Mouse (Mus musculus): Measurements from ENCODE around the gene Capn10. TPM values are rescaled to one million over a fixed set of nuclear protein-coding genes. Genes with fewer than 3 reads are reported as not detected.

The Capn10 gene
- polyA plus RNA-seq, 1 experiment from 2014 or later: 39.6 TPM

DNA sequence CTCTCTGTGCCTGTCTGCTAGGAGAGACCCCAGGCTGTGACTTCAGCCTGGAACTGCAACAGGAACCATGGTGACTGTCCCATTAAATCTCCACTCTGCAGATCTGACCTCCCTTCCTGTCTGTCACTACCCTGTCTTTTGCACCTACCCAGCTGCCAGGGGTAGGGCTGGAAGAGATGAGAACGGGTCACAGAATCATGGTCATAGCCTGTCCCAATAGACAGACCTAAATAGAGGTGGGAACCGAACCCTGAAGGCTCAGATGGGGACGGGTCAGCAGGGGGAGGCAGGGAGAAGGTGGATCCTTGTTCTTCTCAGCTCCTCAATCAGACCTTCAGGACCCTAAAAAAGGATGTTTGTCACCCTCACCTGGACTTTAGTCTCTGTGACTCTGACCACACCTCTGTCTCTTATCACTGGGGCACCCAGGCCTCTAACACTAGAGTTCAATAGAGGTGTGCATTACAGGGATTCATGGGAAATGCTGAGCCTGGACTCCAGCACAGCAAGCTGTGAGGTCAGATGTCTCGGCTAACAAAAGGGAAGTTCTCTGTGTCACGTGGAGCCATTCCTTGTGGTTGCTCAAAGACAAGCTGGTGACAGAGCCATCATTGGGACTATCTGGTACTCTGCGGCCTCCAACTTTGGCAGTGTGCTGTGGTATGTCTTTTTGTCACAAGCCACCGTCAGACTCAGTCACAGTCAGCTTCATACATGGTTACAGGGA is 13.5 kb upstream of the Capn10 start:
- no peak overlapping the region for H3K27ac ChIP-seq
- H3K4me3 ChIP-seq (replicated peaks): no peak overlapping the region
- H3K36me3 ChIP-seq: peaks cover 57% of the 10 kb centered on the region
- WGBS: 89% methylated on average over 7 of the region's 7 CpGs
- ATAC-seq (ENCODE audit: insufficient number of reproducible peaks, insufficient read depth, low FRiP score, low TSS enrichment, low read depth): no peak
- no peaks in the 10 kb centered on the region for H3K9me3 ChIP-seq
- no peak overlapping the region for H3K4me2 ChIP-seq
- no peaks in the 10 kb centered on the region for H3K4me1 ChIP-seq (replicated peaks)
- no peaks in the 10 kb centered on the region for H3K27me3 ChIP-seq
- H3K9ac ChIP-seq (replicated peaks): no peak overlapping the region

- ATAC-seq (ENCODE audit: insufficient number of reproducible peaks, insufficient read depth, low FRiP score, low TSS enrichment, low read depth): no peak
- no peaks in the 10 kb centered on the region for H3K9me3 ChIP-seq
- 89% methylated on average over 4 of the region's 4 CpGs for WGBS
Observed at GRCm38 (mm10) chr1:92921496-92921895, 12.7 kb upstream of the Capn10 start.

DNA sequence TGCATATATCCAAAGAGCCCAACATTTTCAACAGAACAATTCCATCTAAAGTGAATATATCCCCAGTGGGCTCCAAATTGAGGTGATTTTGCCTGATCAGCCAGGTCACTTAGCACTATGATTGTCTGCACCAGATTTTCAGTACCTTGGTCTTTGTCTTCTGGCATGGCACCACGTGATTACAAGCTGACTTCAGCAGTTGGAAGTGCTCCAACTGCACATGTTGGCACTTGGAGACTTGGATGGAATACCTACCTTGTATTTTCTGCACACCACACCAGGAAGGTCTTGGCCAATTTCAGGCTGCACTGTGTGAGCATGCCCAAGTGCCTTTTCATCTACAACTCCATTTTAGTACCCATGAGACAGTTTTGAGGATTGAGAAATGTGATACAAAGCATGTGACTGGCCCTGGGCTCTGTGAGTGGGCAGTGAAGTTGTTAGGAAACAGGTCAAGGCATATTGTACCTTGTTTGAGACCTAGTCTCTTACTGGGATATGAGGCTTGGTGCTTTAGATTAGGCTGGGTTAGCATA is 3.9 kb upstream of the Capn10 start:
- Histone ChIP-seq H3K36me3 (no peaks in the 10 kb centered on the region), H3K9me3 (peaks cover 6% of the 10 kb centered on the region; the same call in 1 of the 2 replicates), H3K27ac (no peak overlapping the region), H3K4me2 (no peak overlapping the region), H3K27me3 (no peaks in the 10 kb centered on the region), H3K4me3 (replicated peaks) (no peak overlapping the region), H3K9ac (replicated peaks) (no peak overlapping the region), H3K4me1 (replicated peaks) (peaks cover 9% of the 10 kb centered on the region)
- no peak for ATAC-seq (ENCODE audit: insufficient number of reproducible peaks, insufficient read depth, low FRiP score, low TSS enrichment, low read depth)
- 31% methylated on average over 1 of the region's 1 CpGs for WGBS

More at GRCm38 (mm10) chr1:92921496-92921895, 12.7 kb upstream of the Capn10 start:
- peaks cover 48% of the 10 kb centered on the region for H3K36me3 ChIP-seq
- no peak overlapping the region for H3K9ac ChIP-seq (replicated peaks)
- H3K4me2 ChIP-seq: no peak overlapping the region
- H3K4me1 ChIP-seq (replicated peaks): no peaks in the 10 kb centered on the region
- no peak overlapping the region for H3K27ac ChIP-seq
- no peaks in the 10 kb centered on the region for H3K27me3 ChIP-seq
- H3K4me3 ChIP-seq (replicated peaks): no peak overlapping the region

GRCm38 (mm10) chr1:92933611-92934010 is 565 bp upstream of the Capn10 start:
- peak overlapping the region; percentile 95 for H3K27ac ChIP-seq
- WGBS: 71% methylated on average over 4 of the region's 4 CpGs
- peak overlapping the region; percentile 82 for H3K4me2 ChIP-seq
- H3K9ac ChIP-seq (replicated peaks): peak overlapping the region; percentile 71
- H3K27me3 ChIP-seq: no peaks in the 10 kb centered on the region
- H3K4me3 ChIP-seq (replicated peaks): peak overlapping the region; percentile 78
- peaks cover 20% of the 10 kb centered on the region for H3K4me1 ChIP-seq (replicated peaks)
- H3K36me3 ChIP-seq: peaks cover 11% of the 10 kb centered on the region
- no peak for ATAC-seq (ENCODE audit: insufficient number of reproducible peaks, insufficient read depth, low FRiP score, low TSS enrichment, low read depth)
- H3K9me3 ChIP-seq: peaks cover 6% of the 10 kb centered on the region; the same call in 1 of the 2 replicates

GRCm38 (mm10) chr1:92935054-92935962 is 1.1 kb downstream of the Capn10 start:
- no peak for ATAC-seq (ENCODE audit: insufficient number of reproducible peaks, insufficient read depth, low FRiP score, low TSS enrichment, low read depth)
- no peaks in the 10 kb centered on the region for H3K27me3 ChIP-seq
- H3K4me1 ChIP-seq (replicated peaks): peaks cover 20% of the 10 kb centered on the region
- peak overlapping the region; percentile 78 for H3K4me3 ChIP-seq (replicated peaks)
- 22% methylated on average over 10 of the region's 10 CpGs for WGBS
- peak overlapping the region; percentile 71 for H3K9ac ChIP-seq (replicated peaks)
- H3K9me3 ChIP-seq: peaks cover 6% of the 10 kb centered on the region; the same call in 1 of the 2 replicates
- H3K27ac ChIP-seq: peak overlapping the region; percentile 95
- H3K4me2 ChIP-seq: peak overlapping the region; percentile 82
- peaks cover 28% of the 10 kb centered on the region for H3K36me3 ChIP-seq

GRCm38 (mm10) chr1:92935977-92936376 is 1.8 kb downstream of the Capn10 start:
- H3K36me3 ChIP-seq: peaks cover 33% of the 10 kb centered on the region
- peak overlapping the region; percentile 82 for H3K4me2 ChIP-seq
- no peaks in the 10 kb centered on the region for H3K27me3 ChIP-seq
- no peak for ATAC-seq (ENCODE audit: insufficient number of reproducible peaks, insufficient read depth, low FRiP score, low TSS enrichment, low read depth)
- H3K9me3 ChIP-seq: peaks cover 6% of the 10 kb centered on the region; the same call in 1 of the 2 replicates
- no peak overlapping the region for H3K9ac ChIP-seq (replicated peaks)
- H3K27ac ChIP-seq: no peak overlapping the region
- WGBS: 76% methylated on average over 2 of the region's 2 CpGs
- H3K4me3 ChIP-seq (replicated peaks): peak overlapping the region; percentile 78; the same call in 1 of the 2 replicates
- peaks cover 20% of the 10 kb centered on the region for H3K4me1 ChIP-seq (replicated peaks)

- no peak for ATAC-seq (ENCODE audit: insufficient number of reproducible peaks, insufficient read depth, low FRiP score, low TSS enrichment, low read depth)
- WGBS: 89% methylated on average over 3 of the region's 3 CpGs
Observed at GRCm38 (mm10) chr1:92936467-92936866, 2.3 kb downstream of the Capn10 start.

GRCm38 (mm10) chr1:92937797-92938196 is 3.6 kb downstream of the Capn10 start:
- Histone ChIP-seq H3K9ac (replicated peaks) (no peak overlapping the region), H3K36me3 (peaks cover 49% of the 10 kb centered on the region), H3K4me3 (replicated peaks) (no peak overlapping the region), H3K27ac (no peak overlapping the region), H3K27me3 (no peaks in the 10 kb centered on the region), H3K4me2 (no peak overlapping the region), H3K4me1 (replicated peaks) (peaks cover 20% of the 10 kb centered on the region), H3K9me3 (peaks cover 4% of the 10 kb centered on the region; the same call in 1 of the 2 replicates)
- ATAC-seq (ENCODE audit: insufficient number of reproducible peaks, insufficient read depth, low FRiP score, low TSS enrichment, low read depth): no peak
- 84% methylated on average over 3 of the region's 3 CpGs for WGBS

More at GRCm38 (mm10) chr1:92936467-92936866, 2.3 kb downstream of the Capn10 start:
- Histone ChIP-seq H3K9ac (replicated peaks) (no peak overlapping the region), H3K27me3 (no peaks in the 10 kb centered on the region), H3K4me1 (replicated peaks) (peaks cover 20% of the 10 kb centered on the region), H3K4me3 (replicated peaks) (no peak overlapping the region), H3K9me3 (peaks cover 6% of the 10 kb centered on the region; the same call in 1 of the 2 replicates), H3K4me2 (no peak overlapping the region), H3K36me3 (peaks cover 36% of the 10 kb centered on the region), H3K27ac (no peak overlapping the region)

- no peak for ATAC-seq (ENCODE audit: insufficient number of reproducible peaks, insufficient read depth, low FRiP score, low TSS enrichment, low read depth)
- Histone ChIP-seq H3K9me3 (no peaks in the 10 kb centered on the region), H3K27ac (no peak overlapping the region), H3K4me2 (no peak overlapping the region), H3K4me1 (replicated peaks) (peaks cover 14% of the 10 kb centered on the region), H3K9ac (replicated peaks) (no peak overlapping the region), H3K27me3 (no peaks in the 10 kb centered on the region), H3K36me3 (peaks cover 69% of the 10 kb centered on the region), H3K4me3 (replicated peaks) (no peak overlapping the region)
- 96% methylated on average over 4 of the region's 4 CpGs for WGBS
Observed at GRCm38 (mm10) chr1:92939746-92940145, 5.6 kb downstream of the Capn10 start.

DNA sequence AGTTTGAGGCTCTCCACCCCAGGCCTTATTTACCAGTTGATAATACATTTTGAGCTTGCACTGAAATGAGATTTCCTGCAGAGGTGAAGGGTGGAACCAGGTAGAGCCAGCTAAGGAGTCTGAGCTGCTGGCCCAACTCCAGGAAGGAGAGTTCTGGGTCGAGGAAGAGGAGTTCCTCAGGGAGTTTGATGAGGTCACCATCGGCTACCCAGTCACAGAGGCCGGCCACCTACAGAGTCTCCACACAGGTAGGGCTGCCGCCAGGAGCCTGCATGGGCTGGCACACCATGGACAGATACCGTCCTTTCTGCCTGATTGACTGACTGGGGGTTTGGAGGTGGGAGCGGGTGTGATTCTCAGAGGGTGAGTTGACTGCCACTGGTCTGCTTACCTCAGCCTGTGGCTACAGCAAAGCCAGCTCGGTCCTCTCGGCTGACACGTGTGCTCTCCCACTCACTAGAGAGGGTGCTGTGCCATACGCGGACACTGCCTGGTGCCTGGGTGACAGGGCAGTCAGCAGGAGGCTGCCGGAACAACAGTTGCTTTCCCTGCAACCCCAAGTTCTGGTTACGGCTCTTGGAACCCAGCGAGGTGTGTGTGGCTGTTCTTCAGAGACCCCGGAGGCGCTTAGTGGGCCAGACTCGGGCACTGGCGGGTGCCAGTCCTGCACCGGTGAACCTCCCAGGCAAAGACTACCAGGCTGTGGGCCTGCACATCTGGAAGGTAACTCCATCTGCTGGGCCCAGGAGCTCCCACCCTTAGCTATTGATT is 9.2 kb downstream of the Capn10 start:
- Histone ChIP-seq H3K27ac (no peak overlapping the region), H3K36me3 (peaks cover 96% of the 10 kb centered on the region), H3K9ac (replicated peaks) (no peak overlapping the region), H3K27me3 (no peaks in the 10 kb centered on the region), H3K4me2 (no peak overlapping the region), H3K4me1 (replicated peaks) (no peaks in the 10 kb centered on the region), H3K4me3 (replicated peaks) (no peak overlapping the region), H3K9me3 (no peaks in the 10 kb centered on the region)
- WGBS: 90% methylated on average over 19 of the region's 19 CpGs
- no peak for ATAC-seq (ENCODE audit: insufficient number of reproducible peaks, insufficient read depth, low FRiP score, low TSS enrichment, low read depth)
